Mouse (Mus musculus) CD4-positive naive resting alpha-beta T cell, adult 57 days (primary cell): ENCODE data around the gene Msx1. TPM values are rescaled to one million over a fixed set of nuclear protein-coding genes. Genes with fewer than 3 reads are reported as not detected.

Experiments used
- total RNA-seq: library from RNA; stranded (reverse); gene quantifications from one replicate; pipeline ENCODE4 v1.2.4, GENCODE M21; 2023

Msx1 gene
- not detected for total RNA-seq

GRCm38 (mm10) chr5:37824461-37824795, at the start of gene Msx1:
Gene Msx1, minus strand, starts transcription at chr5:37824583.

Other genes starting within 250 kb of the Msx1 start
- gene Stk32b, start 107.4 kb downstream of the Msx1 start, total RNA-seq = not detected
- not detected for gene Cytl1, start 89.1 kb downstream of the Msx1 start, total RNA-seq
- gene Stx18, start 214.2 kb upstream of the Msx1 start, total RNA-seq = 23.5 TPM